Mouse (Mus musculus) mouse embryonic stem cell (cell line): ENCODE measurements around the gene Hist3h2a.

Experiments used
- in situ Hi-C, 2 experiments: fragments of 300-500 bp; cut with MboI; formaldehyde crosslinking; loops; 1 replicate in 1 of 2; 3 replicates in 1 of 2; pipeline ENCODE4 v1.14.3; 2019 to 2020; ENCODE audit warnings: low sequenced_read_pairs in 2 of 2, low pct_unique_long_range_greater_than_20kb in 1 of 2, mixed read lengths in 1 of 2; ENCODE audit not compliant: unreplicated experiment in 1 of 2

Hist3h2a gene

DNA sequence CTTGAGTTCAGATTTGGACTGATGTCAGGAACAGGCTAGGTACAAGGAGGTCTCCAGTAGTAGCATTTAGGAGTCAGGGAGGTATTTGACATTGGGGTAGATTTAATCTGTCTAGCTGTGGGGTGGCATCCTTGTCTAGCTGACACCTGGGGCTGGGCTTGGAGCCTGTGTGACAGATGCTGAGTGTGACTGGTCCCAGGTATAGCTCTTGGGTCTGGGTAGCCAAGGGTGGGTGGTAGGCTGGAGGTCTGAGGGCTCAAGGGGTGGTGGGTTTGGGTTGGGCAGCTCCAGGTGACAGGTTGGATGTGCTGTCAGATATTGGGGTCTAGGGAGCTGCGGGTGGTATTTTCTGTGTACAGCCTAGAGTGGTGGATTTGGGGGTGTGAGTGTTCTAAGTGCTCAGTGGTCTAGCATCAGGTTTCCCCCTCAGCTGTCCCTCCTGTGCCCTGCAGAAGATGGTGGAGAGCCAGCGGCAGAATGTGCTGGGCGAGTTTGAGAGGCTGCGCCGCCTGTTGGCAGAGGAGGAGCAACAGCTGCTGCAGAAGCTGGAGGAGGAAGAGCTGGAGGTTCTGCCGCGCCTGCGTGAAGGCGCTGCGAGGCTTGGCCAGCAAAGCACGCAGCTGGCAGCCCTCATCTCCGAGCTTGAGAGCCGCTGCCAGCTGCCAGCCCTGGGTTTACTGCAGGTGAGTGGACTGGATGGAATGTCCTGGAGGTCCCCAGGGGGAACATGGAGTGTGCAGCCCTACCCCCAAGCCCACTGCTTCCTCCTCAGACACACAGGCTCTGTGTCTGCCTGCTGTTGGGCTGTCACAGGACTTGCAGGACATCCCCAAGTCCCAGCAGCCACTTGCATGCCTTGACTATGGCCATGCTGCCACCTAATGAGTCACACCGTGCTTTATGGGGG, 27.3 kb downstream of the Hist3h2a start:
- in situ Hi-C loops: no loop called here

DNA sequence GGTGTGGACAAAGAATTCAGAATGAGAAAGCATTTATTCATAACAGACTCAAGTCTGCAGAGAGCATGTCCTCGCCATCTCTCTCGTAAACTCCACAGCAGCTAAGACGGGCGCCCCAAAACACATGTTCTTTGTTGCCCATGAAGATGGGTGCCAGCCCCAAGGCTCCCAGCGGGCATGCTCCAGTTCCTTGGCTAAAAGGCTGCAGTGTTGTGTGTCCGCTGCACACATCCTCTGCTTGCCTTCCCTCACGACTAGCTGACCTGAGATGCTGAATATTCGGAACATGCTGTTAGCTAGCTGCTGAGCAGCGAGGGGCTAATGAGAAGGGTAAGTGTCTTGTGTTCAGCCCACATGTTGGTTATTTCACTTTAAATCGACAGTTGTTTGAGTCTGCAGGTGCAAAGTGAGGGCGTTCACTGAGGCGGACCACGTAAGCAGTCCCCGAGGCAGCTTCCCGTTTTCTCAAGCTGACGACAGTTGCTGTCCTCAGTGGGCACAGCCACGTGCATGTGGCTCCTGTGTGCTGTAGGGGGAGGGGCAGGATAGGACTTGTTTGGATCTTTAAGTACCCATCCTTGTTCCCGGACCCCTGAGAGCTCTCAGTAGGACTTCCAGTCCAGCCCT, 28.1 kb downstream of the Hist3h2a start:
- in situ Hi-C loops: no loop called here

DNA sequence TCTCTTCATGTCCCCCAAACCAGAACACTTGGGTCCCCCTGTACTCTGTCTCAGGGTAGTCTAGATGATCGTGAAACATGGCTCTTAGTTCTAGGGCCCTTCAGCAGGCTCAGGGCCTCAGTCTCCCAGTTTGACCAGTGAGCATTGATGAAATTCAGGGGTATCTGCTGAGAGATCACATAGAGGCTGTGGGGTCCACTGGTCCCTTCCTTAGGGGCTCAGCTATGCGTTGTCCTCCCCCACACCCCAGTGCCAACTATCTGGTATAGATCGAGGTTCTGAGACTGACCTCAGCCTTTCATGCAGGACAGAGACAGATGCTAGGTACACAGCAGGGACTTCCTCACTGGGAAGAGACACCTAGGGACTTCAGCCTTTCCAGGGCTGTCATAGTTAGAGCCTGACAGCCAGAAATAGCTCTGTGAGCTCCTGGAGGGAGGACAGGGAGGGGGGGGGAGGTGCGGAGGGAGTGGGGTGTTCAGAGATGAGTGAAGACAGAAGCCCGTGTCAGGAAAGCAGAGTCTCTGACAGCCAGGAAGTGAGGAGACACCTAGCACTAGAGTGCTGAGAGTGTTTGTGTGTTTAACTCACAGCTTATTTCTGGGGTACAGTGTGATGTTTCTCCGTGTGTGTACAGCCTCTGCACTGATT, 29.3 kb downstream of the Hist3h2a start:
- in situ Hi-C loops: no loop called here

DNA sequence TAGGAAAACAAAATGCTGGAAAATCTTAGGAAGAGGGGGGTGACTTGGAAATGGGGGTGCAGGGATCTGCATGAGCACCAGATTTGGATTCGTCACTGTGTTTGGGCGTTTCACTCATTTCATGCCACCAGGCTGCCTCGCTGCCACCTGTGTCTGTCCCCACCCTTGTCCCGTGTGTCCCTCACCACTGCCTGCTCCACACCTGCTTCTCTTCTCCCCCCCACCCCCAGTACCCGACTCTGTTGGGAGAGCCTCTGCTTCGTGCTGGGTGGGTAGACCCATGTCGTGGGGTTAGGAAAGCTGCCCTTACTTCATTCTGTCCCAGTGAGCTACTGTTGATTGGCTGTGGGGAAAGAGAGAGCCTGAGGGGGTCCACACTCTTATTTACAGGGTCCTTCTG, 30.2 kb downstream of the Hist3h2a start:
- in situ Hi-C loops: no loop called here

DNA sequence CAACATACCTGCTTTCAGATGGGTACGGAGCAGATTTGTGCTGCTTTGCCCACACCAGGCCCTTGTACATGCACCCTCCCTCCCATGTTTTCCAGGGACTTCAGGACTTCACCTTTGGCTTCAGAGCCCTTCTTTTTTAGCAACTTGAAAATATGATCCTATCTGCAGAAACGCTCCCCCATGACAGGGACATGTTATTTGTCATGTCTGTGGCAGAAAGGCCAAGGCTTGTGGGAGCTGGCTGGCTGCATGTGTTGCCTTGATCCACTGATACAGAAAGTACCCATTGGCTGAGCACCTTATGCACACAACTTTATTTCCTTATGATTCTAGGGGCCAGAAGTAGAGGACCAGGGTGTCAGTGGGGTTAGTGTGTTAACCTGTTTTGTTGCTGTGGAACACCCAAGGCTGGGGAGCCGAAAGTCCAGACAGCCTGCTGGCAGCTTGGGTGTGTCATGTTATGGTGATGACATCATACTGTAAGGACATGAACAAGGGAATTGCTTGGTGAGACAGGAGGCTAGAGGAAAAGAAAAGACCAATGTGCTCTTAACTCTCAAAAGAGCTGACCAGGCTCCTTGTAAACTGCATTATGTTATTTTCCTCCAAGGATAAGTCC, 30.9 kb downstream of the Hist3h2a start:
- in situ Hi-C loops: no loop called here

DNA sequence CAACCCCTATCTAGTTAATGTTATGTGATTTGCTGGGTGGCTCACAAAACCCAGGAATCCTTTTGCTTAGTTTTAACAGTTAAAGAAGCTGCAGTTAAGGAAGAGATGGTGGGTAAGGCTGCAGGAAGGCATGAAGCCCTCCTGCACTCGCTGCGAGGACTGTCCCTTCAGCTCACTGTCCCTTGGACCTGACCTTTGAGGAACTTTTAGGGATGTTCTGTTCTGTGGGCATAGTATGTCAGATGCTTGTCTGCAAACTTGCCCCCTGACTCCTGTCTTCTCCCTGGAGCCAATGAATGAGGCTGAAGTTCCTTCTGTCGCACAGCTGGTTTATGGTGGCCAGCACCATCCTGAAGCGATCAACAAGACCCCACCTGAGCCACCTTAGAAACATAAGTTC, 34.7 kb downstream of the Hist3h2a start:
- in situ Hi-C loops: no loop called here

DNA sequence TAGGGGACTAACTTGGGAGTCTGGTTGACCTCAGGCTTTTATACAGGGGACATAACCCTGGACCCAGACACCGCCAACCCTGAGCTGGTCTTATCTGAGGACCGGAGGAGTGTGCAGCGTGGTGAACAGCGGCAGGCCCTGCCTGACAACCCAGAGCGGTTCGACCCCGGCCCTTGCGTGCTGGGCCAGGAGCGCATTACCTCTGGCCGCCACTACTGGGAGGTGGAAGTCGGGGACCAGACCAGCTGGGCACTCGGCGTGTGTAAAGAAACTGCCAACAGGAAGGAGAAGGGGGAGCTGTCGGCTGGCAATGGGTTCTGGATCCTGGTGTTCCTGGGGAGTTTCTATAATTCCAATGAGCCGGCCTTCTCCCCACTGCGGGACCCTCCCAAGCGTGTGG, 35.7 kb downstream of the Hist3h2a start:
- in situ Hi-C loops: no loop called here

DNA sequence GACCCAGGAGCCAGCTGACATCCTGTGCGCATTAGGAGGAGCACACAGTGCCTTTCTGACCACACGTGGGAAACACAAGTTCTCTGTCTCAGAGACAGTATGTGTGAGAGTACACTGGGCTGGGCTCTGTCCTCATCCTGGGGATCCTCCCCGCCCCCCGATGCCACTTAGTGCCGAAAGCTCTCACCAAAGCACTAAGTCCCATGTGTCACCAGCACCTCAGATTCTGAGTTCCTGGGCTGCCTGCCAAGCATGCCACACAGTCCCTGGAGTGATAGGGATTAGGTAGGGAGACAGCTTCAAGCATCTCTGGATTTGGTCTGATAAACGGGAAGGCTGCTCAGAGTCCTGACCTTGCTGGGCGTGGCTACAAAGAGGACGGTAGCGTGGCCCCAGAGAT, 36.3 kb downstream of the Hist3h2a start:
- in situ Hi-C loops: no loop called here

DNA sequence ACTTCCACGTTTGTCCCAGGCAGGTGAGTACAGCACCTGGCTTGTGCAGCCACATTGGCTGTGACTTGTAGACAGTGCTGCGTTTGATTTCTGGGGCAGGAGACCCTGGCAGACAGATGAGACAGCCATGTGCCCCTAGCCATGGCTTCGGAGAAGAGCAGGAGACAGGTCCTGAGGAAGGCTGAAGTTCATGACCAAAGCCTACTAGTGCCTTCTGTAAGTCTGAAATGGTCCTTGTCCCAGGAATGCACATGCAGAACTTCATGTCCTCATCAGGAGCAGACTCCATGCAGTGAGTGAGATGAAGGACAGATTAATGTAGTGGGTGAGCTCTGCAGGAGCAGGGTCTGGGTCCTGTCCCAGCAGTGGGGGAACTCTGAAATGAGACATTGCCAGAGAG, 37.4 kb downstream of the Hist3h2a start:
- in situ Hi-C loops: no loop called here

DNA sequence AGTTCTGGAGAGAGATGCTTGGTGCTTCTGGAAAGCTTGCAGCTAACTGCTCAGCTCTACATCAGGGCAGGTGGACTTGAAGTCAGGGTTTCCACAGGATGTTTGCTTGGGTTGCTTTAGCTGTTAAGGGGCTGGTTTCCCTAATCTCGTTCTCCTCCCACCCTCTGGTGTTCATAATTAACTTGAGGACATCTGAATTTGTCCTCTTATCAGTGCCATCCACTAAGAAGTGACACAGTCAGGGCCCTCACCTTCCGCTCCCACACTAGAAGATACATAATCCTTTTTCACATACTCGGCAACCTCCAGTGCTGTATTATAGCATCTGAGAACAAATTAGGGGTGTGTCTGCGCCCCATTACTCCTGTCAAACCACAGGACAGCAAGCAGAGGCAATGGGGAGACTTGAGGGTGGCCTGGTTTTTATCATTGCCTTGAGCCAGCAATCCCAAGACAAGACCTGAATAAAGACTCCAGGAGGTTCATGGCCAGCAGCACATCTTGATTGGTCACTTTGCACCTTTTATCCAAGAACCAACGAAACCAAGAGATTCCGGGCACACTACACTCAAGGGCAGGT, 38.7 kb downstream of the Hist3h2a start:
- in situ Hi-C loops: no loop called here

DNA sequence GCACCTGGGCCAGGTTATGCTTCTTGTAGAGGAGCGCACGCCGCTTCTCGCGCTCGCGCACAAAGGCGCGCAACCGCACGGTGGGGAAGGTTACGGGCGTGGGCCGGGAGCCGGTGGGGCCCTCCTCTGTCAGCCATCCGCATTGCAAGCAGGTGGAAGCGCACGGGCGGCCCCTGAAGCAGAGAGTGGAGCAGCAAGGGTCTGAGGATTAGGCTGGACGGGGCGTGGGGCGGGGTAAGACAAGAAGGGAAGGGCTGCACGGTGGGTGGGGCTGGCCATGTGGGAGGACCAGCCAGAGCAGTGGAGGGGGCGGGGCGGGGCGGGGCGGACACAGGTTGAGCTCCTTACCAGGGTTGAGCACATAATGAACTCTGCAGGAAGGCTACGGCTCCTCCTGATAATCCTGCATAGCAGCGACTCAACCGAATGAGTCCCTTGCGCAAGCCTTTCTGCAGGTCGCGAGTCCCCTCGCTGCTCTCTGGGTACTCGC, 39.9 kb downstream of the Hist3h2a start:
- in situ Hi-C loops: no loop called here

DNA sequence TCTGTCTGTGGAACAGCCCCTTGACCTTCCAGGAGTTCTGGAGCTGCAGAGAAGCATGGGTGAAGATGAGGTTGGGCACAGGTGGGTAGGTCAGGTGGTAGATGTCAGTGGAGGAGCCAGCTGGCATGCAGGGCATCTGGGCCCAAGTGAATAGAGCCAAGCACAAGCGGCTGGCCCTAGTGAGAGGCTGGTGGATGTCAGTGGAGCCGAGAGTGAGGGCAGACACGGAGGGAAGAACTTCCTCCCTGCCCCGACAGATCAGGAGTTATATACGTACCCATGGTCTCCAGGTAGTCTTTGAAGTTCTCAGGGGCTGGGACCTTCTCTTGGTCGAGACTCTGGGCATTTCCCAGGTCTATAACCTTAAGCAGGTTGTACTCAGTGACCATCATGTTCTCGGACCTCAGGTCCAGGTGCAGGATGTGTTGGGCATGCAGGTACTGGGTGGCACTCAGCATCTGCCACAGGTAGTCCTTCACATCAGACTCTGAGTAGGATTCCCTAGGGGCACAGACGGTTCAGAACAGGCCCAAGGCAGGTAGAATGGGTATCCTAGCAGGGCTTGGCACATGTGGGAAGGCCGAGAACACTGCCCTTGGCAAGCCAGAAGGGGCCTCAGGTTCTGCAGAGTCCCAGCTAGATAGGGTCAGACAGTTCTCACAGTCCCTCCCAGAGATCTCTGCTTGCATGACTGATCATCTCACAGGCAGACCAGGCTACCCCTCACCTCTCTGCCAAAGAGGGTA, 40.7 kb downstream of the Hist3h2a start:
- in situ Hi-C loops: no loop called here

DNA sequence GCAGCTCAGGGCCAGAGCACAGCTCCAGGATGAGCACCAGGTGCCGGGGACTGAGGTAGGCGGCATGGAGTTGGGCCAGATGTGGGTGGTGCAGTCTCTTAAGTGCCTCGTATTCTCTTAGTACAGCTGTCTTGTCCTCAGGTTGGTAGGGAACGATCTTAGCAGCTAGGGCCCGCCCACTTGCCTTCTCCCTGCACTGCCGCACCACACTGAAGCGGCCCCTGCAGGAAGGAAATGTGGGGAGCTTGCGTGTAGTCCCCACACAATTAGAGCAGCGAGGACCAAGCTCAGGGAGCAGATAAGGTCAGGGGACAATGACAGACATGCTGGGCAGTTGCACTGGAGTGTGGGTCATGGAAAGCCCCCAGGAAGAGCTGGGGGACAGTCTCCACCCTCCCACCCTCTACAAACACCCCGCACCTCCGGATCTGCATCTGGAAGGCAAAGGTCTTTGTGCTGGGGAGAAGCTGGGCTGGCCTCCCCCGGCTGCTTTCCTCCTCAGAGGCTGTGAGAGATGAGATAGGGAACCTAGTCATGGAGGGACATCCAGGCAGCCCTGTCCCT, 41.4 kb downstream of the Hist3h2a start:
- in situ Hi-C loops: no loop called here

DNA sequence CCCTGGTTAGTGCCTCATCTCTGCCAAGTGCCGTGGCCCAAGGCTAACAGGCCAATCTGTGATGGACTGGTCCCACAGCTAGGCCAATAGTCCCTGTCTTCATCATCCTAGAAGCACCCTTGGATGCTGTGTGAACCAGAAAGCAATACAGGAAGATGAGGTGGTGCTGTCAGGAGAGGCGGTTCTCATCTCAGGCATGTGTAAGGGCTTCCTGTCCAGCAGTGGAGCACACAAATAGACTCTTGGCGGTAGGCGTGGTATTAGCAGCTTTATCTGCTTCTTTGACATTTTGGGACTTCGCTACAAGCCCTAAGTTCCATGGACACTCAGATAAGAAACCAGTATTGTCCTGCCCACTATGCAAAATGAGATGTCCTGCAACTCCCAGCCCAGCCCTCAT, 43.1 kb downstream of the Hist3h2a start:
- in situ Hi-C loops: no loop called here

DNA sequence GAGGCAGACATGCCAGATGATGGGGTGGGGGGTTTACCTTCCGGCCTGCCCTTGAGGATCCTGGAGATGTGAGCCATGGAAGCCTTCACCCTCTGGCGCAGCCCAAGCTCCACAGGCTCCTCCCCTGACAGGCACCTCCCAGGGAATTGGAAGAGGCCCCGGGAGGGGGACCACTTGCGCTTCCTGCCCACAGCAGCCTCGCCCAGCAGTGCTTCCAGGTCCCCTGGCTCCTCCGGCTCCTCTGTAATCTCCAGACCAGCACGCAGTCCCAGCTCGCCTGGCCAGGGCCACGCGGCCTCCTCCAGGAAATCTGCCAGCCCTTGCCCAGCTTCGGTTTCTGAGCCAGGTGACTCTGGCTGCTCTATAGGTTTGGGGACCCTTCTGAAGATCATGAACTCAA, 44.7 kb downstream of the Hist3h2a start:
- in situ Hi-C loops: no loop called here

DNA sequence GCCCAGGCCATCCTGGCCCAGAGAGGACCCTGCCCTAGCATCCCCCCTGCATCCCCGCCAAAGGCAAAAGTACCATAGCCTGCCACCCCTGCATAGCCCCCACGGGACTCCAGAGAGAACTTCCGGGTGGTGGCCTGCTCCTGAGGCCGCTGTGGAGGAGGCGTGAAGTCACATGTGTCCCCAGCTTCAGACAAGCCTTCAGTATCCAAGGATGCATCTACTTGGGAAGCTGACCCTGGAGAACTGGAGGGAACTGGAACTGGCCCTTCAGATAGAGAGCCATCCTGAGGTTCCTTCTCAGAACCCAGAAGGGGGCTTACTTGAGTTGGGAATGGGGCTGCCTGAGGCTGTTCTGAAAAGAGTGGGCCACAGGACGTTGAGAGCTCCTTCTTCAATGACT, 45.3 kb downstream of the Hist3h2a start:
- in situ Hi-C loops: no loop called here

DNA sequence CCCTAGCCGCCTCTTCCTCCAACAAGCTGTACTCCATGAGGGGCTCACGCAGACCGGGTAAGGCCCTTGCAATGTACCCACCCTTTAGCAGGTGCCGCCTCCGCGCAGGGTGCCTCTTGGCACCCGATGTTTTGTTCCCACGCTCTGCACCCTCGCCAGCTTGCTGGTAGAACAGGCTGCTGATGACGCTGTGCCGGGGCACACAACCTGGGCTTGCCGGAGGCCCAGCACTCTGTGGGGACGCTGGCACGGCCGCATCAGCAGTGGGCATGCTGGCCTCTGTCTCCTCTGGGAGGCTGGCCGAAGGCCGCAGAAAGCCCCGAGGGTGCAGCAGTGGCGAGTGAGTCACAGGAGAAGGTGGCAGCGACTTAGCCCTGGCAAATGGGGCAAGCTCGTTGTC, 46.1 kb downstream of the Hist3h2a start:
- in situ Hi-C loops: no loop called here
